Mouse (Mus musculus) heart, embryonic 14.5 days (tissue): ENCODE results near the gene Olfr221. TPM values are rescaled to one million over a fixed set of nuclear protein-coding genes. Genes with fewer than 3 reads are reported as not detected.

Source experiments
- ATAC-seq: fragments of 200-750 bp; cut with Nextera tagmentation; 2 replicates; pipeline ENCODE4 v1.8.0; 2017; ENCODE audit warnings: low read depth, moderate TSS enrichment; ENCODE audit not compliant: insufficient number of reproducible peaks, insufficient read depth, low FRiP score
- H3K27ac ChIP-seq, 2 experiments: fragments of 200-500 bp in 1 of 2; fragments of 300-500 bp in 1 of 2; sonication (generic) in 1 of 2; replicated peaks in 1 of 2; 2 replicates each; pipeline ENCODE4 v1.5.1; 2012 to 2014; ENCODE audit warnings: low read depth in 2 of 2, low read length in 2 of 2, control low read depth in 1 of 2, mild to moderate bottlenecking in 1 of 2, mixed read lengths in 1 of 2; ENCODE audit not compliant: control insufficient read depth in 1 of 2, insufficient read depth in 1 of 2
- H3K27me3 ChIP-seq: fragments of 300-500 bp; sonication (generic); 2 replicates; pipeline ENCODE4 v1.6.1; 2014; ENCODE audit warnings: mild to moderate bottlenecking, low read length, control low read depth; ENCODE audit not compliant: control insufficient read depth, insufficient read depth
- H3K36me3 ChIP-seq: fragments of 300-500 bp; sonication (generic); 2 replicates; pipeline ENCODE4 v1.6.1; 2014; ENCODE audit warnings: mild to moderate bottlenecking, control low read depth, low read length, mixed read lengths; ENCODE audit not compliant: control insufficient read depth, insufficient read depth
- H3K4me1 ChIP-seq, 2 experiments: fragments of 200-500 bp in 1 of 2; fragments of 300-500 bp in 1 of 2; sonication (generic) in 1 of 2; 2 replicates each; pipeline ENCODE4 v1.6.1; 2012 to 2014; ENCODE audit warnings: low read length in 2 of 2, control low read depth in 1 of 2, mixed read lengths in 1 of 2; ENCODE audit not compliant: control insufficient read depth in 2 of 2, insufficient read depth in 2 of 2
- H3K4me2 ChIP-seq: fragments of 300-500 bp; sonication (generic); 2 replicates; pipeline ENCODE4 v1.6.1; 2014; ENCODE audit warnings: mild to moderate bottlenecking, low read length
- H3K4me3 ChIP-seq, 2 experiments: fragments of 200-500 bp in 1 of 2; fragments of 300-500 bp in 1 of 2; sonication (generic) in 1 of 2; 2 replicates each; pipeline ENCODE4 v1.5.1; 2012 to 2014; ENCODE audit warnings: low read length in 2 of 2, mild to moderate bottlenecking in 2 of 2, control low read depth in 1 of 2, low read depth in 1 of 2, moderate library complexity in 1 of 2; ENCODE audit not compliant: control insufficient read depth in 1 of 2, insufficient read depth in 1 of 2
- H3K9ac ChIP-seq: fragments of 300-500 bp; sonication (generic); 2 replicates; pipeline ENCODE4 v1.6.1; 2014; ENCODE audit warnings: mild to moderate bottlenecking, low read length
- H3K9me3 ChIP-seq: fragments of 300-500 bp; sonication (generic); 2 replicates; pipeline ENCODE4 v1.6.1; 2016; ENCODE audit warnings: low read length, control low read depth; ENCODE audit not compliant: control insufficient read depth
- WGBS: fragments of 180-500 bp; shearing (Covaris S2); extraction: QIAGEN DNeasy Blood & Tissue Kit; methylation state at CpG from one replicate; pipeline ENCODE4 v1.1.7; 2014; 5-methylcytosine and 5-hydroxymethylcytosine counted together
- polyA plus RNA-seq: library from polyadenylated mRNA; unstranded; fragments of >200 nt; fragmentation: Nextera tagmentation; extraction: Ambion mirVana; gene quantifications from 2 replicates; pipeline ENCODE4 v1.2.1, GENCODE M21; 2014

Olfr221 gene
- polyA plus RNA-seq, 1 experiment from 2014 or later, result not detected

DNA sequence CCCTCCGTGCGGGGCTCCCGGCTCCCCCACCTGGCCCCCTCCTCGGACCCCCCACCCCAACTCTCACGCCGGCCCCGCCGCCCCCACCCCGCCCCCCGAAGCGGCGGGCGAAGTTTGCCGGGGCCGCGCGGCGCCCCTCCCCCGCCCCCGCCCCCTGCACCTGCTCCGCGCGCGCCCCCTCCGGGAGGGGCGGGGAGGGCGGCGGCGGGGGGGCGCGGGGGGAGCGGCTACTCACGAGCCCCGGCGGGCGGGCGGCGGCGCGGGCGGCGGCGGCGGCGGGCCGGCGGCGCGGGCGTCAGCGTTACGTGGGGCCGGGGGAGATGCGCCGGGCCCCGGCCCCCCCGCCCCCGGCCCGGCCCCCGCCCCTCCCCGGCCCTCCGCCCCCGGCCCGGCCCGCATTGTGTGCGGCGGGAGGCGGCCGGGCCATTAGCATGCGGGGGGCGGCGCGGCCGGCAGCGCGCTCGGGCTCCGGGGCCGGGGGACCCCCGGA is 27.9 kb downstream of the Olfr221 start:
- WGBS, result 2% methylated on average over 15 of the region's 80 CpGs

DNA sequence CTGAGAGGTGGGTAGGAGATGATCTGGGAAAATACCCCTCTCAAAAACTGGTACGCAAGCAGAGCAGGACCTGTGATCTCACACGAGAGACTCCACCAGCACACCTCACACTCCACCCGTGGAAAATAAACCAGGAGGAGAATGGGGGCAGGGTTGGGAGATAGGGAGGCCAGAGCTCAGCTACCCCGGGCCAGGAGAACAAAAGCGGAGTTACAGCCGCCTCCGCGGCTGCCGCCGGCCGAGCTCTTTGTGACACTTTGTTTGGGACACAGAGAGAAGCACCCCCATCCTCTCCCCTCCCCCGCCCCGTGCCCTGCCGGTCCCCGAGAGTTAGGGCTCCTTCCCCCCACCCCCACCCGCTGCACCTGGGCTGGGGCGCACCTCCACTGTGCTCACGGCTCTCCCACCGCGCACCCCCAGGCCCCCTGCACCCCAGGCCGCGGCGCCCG is 28.5 kb downstream of the Olfr221 start:
- peak; percentile 52 for ATAC-seq
- Histone ChIP-seq H3K27me3 (no peaks in the 10 kb centered on the region), H3K4me1 (peaks cover 16 to 53% of the 10 kb centered on the region in 2 experiments), H3K36me3 (peaks cover 11% of the 10 kb centered on the region), H3K9me3 (no peaks in the 10 kb centered on the region), H3K27ac (peak overlapping the region; percentile 87 to 99), H3K4me2 (peak overlapping the region; percentile 77), H3K4me3 (peak overlapping the region; percentile 61 to 71), H3K9ac (peak overlapping the region; percentile 92)
- 5% methylated on average over 13 of the region's 24 CpGs for WGBS

More for the DNA sequence above, 27.9 kb downstream of the Olfr221 start:
- ATAC-seq, result peak; percentile 64
- Histone ChIP-seq H3K36me3 (peaks cover 6% of the 10 kb centered on the region), H3K27ac (peak overlapping the region in 1 of 2 experiments; percentile 99; a peak in 3 of 4 replicates), H3K27me3 (no peaks in the 10 kb centered on the region), H3K9me3 (no peaks in the 10 kb centered on the region), H3K9ac (peak overlapping the region; percentile 92), H3K4me2 (peak overlapping the region; percentile 77), H3K4me3 (peak overlapping the region; percentile 61 to 71), H3K4me1 (peaks cover 18 to 54% of the 10 kb centered on the region in 2 experiments)

DNA sequence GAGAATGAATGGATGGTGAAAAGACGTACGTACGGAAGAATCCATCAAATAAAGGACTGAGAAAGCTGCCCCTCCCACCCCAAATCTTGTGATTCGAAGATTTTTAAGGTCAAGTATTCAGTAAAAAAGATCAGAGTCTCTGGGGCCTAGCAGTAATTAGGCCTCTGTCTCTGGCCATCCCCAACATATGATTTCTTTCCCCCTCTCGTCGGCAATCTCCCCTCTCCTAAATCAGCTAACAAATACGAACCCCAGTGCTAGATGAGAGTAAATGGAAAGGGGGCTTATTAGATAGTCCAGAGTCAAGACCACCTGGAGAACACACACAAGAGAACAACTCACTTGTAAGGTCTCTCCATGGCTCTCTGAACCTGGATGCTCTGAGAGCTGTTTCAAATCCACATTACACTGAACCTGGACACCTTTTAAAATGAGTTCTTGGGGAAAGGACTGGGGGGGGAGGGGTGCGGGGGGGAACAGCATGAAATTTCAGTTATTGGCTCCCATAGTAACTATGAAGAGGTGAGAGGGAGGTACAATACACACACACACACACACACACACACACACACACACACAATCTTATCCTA is 29.1 kb downstream of the Olfr221 start:
- WGBS, result 75% methylated on average over 8 of the region's 8 CpGs
- no peak for ATAC-seq
- Histone ChIP-seq H3K27ac (peak overlapping the region in 1 of 2 experiments; percentile 99; a peak in 3 of 4 replicates), H3K4me2 (peak overlapping the region; percentile 77), H3K27me3 (no peaks in the 10 kb centered on the region), H3K4me3 (peak overlapping the region; percentile 61 to 71; a peak in 3 of 4 replicates), H3K36me3 (peaks cover 18% of the 10 kb centered on the region), H3K9ac (peak overlapping the region; percentile 92), H3K4me1 (peaks cover 14 to 56% of the 10 kb centered on the region in 2 experiments), H3K9me3 (no peaks in the 10 kb centered on the region)

DNA sequence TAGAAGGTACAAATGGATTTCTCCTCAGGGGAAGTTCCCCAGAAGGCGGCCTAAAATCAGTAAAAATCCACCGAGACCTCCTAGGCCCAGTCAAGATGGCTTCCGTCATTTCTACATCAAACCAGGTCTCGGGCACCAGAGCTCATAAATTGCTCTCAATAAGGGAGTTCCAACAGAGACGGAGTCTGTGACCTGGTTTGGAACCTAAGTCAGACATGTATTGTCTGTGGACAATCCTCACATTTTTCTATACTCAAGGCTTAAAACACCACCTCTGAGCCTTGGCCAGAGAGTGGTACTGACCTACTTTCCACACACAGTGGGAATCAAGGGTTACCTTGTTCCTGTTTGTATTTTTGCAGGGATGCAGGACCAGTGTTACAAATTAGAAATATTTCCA is 29.7 kb downstream of the Olfr221 start:
- H3K27ac ChIP-seq, result peak overlapping the region in 1 of 2 experiments; percentile 99; a peak in 1 of 4 replicates
- H3K4me1 ChIP-seq, result peaks cover 14 to 56% of the 10 kb centered on the region in 2 experiments
- 87% methylated on average over 5 of the region's 5 CpGs for WGBS
- H3K27me3 ChIP-seq, result no peaks in the 10 kb centered on the region
- no peak overlapping the region for H3K4me3 ChIP-seq
- no peak overlapping the region for H3K9ac ChIP-seq
- no peak overlapping the region for H3K4me2 ChIP-seq
- no peak for ATAC-seq
- peaks cover 21% of the 10 kb centered on the region for H3K36me3 ChIP-seq
- no peaks in the 10 kb centered on the region for H3K9me3 ChIP-seq

DNA sequence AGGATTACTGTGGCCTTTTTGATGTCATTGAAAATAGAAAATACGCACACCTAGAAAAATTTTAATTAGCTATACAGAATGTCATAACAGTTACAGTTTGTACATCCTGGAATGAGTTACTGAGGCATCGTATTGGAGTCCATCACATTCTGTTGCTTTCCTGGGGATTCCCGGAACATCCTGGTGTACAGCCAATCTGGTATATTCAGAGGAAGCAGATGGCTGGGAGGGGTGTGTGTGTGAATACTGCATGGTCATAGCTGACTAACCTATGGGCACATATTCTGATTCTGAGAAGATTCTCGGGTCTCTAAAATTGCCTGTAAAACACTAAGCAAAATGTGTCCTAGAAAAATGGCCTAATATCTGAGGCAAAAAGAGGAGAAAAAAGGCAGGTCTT is 30.2 kb downstream of the Olfr221 start:
- Histone ChIP-seq H3K4me1 (peaks cover 14 to 56% of the 10 kb centered on the region in 2 experiments), H3K27ac (no peak overlapping the region), H3K27me3 (no peaks in the 10 kb centered on the region), H3K4me3 (no peak overlapping the region), H3K9me3 (no peaks in the 10 kb centered on the region), H3K36me3 (peaks cover 26% of the 10 kb centered on the region), H3K9ac (no peak overlapping the region), H3K4me2 (no peak overlapping the region)
- ATAC-seq, result no peak
- WGBS, result 81% methylated on average over 4 of the region's 4 CpGs

DNA sequence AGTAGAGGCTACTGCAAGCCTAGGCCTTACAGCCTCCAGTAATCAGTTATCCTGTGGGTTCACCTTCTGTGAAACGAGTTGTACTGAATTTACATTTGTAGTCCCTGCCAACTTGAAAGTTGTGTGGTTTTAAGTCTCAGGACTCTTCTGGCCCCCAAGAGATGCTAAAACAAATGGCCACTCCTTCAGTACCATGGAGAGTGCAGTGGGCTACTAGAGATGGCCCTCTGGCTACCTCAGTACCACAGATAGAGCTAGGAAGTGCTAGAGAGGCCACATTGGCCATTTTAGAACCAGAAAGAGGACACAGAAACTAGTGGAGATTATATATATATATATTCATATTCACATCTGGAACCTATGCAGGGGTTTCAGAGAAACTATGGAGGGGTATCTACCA is 30.6 kb downstream of the Olfr221 start:
- no peak overlapping the region for H3K4me2 ChIP-seq
- no peaks in the 10 kb centered on the region for H3K27me3 ChIP-seq
- no peaks in the 10 kb centered on the region for H3K9me3 ChIP-seq
- H3K4me3 ChIP-seq, result no peak overlapping the region
- H3K36me3 ChIP-seq, result peaks cover 30% of the 10 kb centered on the region
- no peak overlapping the region for H3K9ac ChIP-seq
- peaks cover 16 to 53% of the 10 kb centered on the region in 2 experiments for H3K4me1 ChIP-seq
- ATAC-seq, result no peak
- WGBS, result 53% methylated on average over 1 of the region's 1 CpGs
- H3K27ac ChIP-seq, result peak overlapping the region in 1 of 2 experiments; percentile 69; a peak in 1 of 4 replicates

DNA sequence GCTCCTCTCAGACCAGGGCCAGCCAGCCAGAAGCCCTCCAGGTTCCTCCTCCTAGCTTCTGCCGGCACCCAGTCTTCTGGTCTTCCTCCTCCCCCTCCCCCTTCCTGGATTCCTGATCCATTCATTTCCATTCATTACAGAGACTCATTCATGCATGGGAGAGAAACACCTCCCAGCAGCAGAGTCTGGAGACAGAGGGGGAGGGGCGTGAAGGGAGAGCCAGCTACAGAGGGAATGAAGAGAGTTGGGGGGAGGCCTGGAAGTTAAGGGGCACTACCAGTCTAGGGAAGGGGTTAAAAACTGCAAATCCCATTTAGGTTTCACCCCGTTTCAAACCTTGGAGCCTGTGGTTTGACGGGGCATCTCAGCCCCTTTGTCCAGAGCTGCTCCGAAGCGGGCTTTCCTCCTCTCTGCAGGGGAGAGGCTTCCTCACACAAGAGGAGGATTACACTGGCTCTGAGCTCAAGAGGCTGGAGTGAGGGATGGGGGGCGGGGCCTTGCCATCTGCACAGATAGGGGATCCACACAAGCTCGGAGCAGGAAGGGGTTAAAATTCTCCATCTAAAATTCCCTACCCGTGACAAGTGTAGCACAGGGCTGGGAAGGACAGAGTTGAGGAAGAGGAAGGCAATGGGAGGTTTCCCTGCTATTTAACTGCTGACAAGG is 31.7 kb downstream of the Olfr221 start:
- Histone ChIP-seq H3K9me3 (no peaks in the 10 kb centered on the region), H3K27ac (peak overlapping the region; percentile 52 to 69; a peak in 3 of 4 replicates), H3K4me2 (peak overlapping the region; percentile 58), H3K36me3 (peaks cover 41% of the 10 kb centered on the region), H3K4me3 (peak overlapping the region; percentile 4 to 16; a peak in 2 of 4 replicates), H3K27me3 (no peaks in the 10 kb centered on the region), H3K9ac (peak overlapping the region; percentile 25; the same call in 1 of the 2 replicates), H3K4me1 (peaks cover 26 to 53% of the 10 kb centered on the region in 2 experiments)
- WGBS, result 4% methylated on average over 9 of the region's 9 CpGs
- no peak for ATAC-seq
